Mouse (Mus musculus) gonadal fat pad, adult 2 months (tissue): ENCODE measurements at regions not wholly inside any gene's neighbourhood (a gene's known extent, or its start where the extent isn't known, plus 50 kb on each side); places are given as distances from the start of the nearest gene placed in this dataset.

Experiments
- DNase-seq: peaks from one replicate; pipeline ENCODE4 v3.0.0-alpha.2; 2012; ENCODE audit warnings: low read depth

GRCm38 (mm10) chr12:15967550-15968102 is 150.9 kb upstream of the Trib2 start:
- DNase-seq, result no peak

GRCm38 (mm10) chr12:15966631-15967030 is 149.9 kb upstream of the Trib2 start:
- DNase-seq, result no peak

GRCm38 (mm10) chr12:15965921-15966320 is 149.2 kb upstream of the Trib2 start:
- DNase-seq, result no peak

GRCm38 (mm10) chr12:15964073-15964472 is 147.4 kb upstream of the Trib2 start:
- no peak for DNase-seq

- no peak for DNase-seq
Measured at GRCm38 (mm10) chr12:15961834-15962233, 145.1 kb upstream of the Trib2 start.

- no peak for DNase-seq
Measured at GRCm38 (mm10) chr12:15937443-15938237, 120.9 kb upstream of the Trib2 start.

GRCm38 (mm10) chr12:15932067-15932466 is 115.3 kb upstream of the Trib2 start:
- no peak for DNase-seq

- DNase-seq, result no peak
Measured at GRCm38 (mm10) chr12:15931535-15931934, 114.8 kb upstream of the Trib2 start.

GRCm38 (mm10) chr12:15930155-15930554 is 113.4 kb upstream of the Trib2 start:
- no peak for DNase-seq

GRCm38 (mm10) chr12:15929541-15929940 is 112.8 kb upstream of the Trib2 start:
- no peak for DNase-seq

- no peak for DNase-seq
Measured at GRCm38 (mm10) chr12:15918291-15918690, 101.6 kb upstream of the Trib2 start.

- DNase-seq, result no peak
Measured at GRCm38 (mm10) chr12:15912959-15913358, 96.2 kb upstream of the Trib2 start.

- no peak for DNase-seq
Measured at GRCm38 (mm10) chr12:15912491-15912890, 95.8 kb upstream of the Trib2 start.

GRCm38 (mm10) chr12:15911254-15911991 is 94.7 kb upstream of the Trib2 start:
- no peak for DNase-seq

- no peak for DNase-seq
Measured at GRCm38 (mm10) chr12:15897539-15897938, 80.8 kb upstream of the Trib2 start.

GRCm38 (mm10) chr12:15896511-15896910 is 79.8 kb upstream of the Trib2 start:
- DNase-seq, result no peak

GRCm38 (mm10) chr12:15895215-15895614 is 78.5 kb upstream of the Trib2 start:
- no peak for DNase-seq

- DNase-seq, result no peak
Measured at GRCm38 (mm10) chr12:15890591-15890990, 73.9 kb upstream of the Trib2 start.

- DNase-seq, result no peak
Measured at GRCm38 (mm10) chr12:15879907-15880430, 63.2 kb upstream of the Trib2 start.
